9 mouse cellular contexts compared by ENCODE assay signal in the genomic region with DNA sequence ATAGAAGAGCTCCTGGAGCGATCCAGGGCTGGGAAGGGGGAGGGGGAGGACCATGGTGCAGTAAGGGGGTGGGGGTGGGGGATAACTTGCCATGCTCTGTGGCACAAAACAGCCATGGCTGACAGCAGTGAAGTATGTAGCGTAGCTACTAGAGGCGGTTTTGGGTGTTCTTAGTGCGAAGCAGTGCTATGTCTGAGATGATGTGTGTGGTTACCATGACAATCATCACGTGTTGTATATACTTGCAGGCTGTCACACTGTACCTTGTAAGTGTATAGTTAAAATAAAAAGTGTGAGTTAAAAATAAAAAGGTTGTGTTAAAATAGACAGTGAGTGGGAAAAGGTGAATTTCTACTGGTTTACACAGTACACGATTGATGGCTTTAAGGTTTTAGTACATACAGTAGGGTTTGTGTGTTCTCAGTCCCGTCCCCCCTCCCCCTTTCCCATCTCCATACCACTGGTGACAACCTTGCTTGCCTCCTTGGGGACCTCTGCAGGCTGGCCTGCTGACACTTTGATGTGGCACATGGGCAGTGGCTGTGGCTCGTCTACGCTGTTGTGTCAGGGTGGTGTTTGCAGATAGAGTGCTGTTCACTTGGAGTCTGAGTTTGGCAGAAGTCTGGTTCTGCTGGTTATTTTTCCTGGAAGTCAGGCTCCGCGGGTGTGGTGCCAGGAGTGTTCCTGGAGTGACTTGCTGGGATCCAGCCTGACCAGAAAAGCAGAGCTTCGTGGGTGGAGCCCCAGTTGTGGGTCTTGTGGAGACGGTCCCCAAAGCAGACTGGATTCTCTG. TPM values are rescaled to one million over a fixed set of nuclear protein-coding genes. Genes with fewer than 3 reads are reported as not detected.
DNase-seq lines count a peak whose midpoint lies in the region; ATAC-seq and TF ChIP-seq lines count a peak whose summit lies in the region.
"Had no signal": no experiment of that assay in that cellular context is flagged by ENCODE, and none has a peak within 500 bp of the region (broad histone marks: within the 10 kb centered on the region; RNA-seq: fewer than 3 reads in every experiment).

No protein-coding gene starts in this region.

- DNase-seq in midbrain, embryonic 11.5 days (ENCODE audit: low spot score, missing footprints) = no peak
- no peak for DNase-seq in midbrain, embryonic 10.5 days (ENCODE audit: low spot score)
- peak; percentile 62 for DNase-seq in forebrain, postnatal 0 days
- no peak for DNase-seq in hindbrain, embryonic 10.5 days (ENCODE audit: low spot score)
- peak; percentile 31 for DNase-seq in skeletal muscle tissue, adult 2 months (ENCODE audit: low read depth, low spot score)
- no peak for DNase-seq in MN1 (ENCODE audit: low spot score)
- DNase-seq in thymus, postnatal 0 days (ENCODE audit: low spot score) = no peak

- no peaks in the 10 kb centered on the region for H3K27me3 ChIP-seq in midbrain, embryonic 11.5 days (ENCODE audit: control insufficient read depth, insufficient read depth, low read length)
- no peaks in the 10 kb centered on the region for H3K27me3 ChIP-seq in midbrain, embryonic 10.5 days (ENCODE audit: low read depth, poor library complexity, severe bottlenecking)
- no peaks in the 10 kb centered on the region for H3K27me3 ChIP-seq in forebrain, postnatal 0 days (ENCODE audit: insufficient read depth, low read length)
- no peaks in the 10 kb centered on the region for H3K27me3 ChIP-seq in hindbrain, embryonic 10.5 days (ENCODE audit: insufficient read depth, poor library complexity, severe bottlenecking)
- H3K27me3 ChIP-seq in limb, embryonic 15.5 days = no peaks in the 10 kb centered on the region
- H3K27me3 ChIP-seq: Patski had no signal

- H3K36me3 ChIP-seq in midbrain, embryonic 11.5 days (ENCODE audit: control insufficient read depth, insufficient read depth, low read length) = no peaks in the 10 kb centered on the region
- H3K36me3 ChIP-seq in midbrain, embryonic 10.5 days = peaks cover 9% of the 10 kb centered on the region
- H3K36me3 ChIP-seq in forebrain, postnatal 0 days (ENCODE audit: insufficient read depth) = no peaks in the 10 kb centered on the region
- H3K36me3 ChIP-seq in hindbrain, embryonic 10.5 days = no peaks in the 10 kb centered on the region
- H3K36me3 ChIP-seq in limb, embryonic 15.5 days = no peaks in the 10 kb centered on the region

- ATAC-seq in midbrain, embryonic 11.5 days (ENCODE audit: low FRiP score) = peak; percentile 57; the same call in 1 of the 2 replicates
- ATAC-seq in forebrain, postnatal 0 days = peak; percentile 98
- peak; percentile 66 for ATAC-seq in limb, embryonic 15.5 days (ENCODE audit: insufficient number of reproducible peaks, low FRiP score, low TSS enrichment, low read depth)
- ATAC-seq: Patski had no signal

- no peak overlapping the region for H3K9ac ChIP-seq in midbrain, embryonic 11.5 days (ENCODE audit: low read length)
- peak overlapping the region; percentile 1; the same call in 1 of the 2 replicates for H3K9ac ChIP-seq in forebrain, postnatal 0 days
- H3K9ac ChIP-seq in limb, embryonic 15.5 days = no peak overlapping the region

- H3K4me1 ChIP-seq in midbrain, embryonic 11.5 days (ENCODE audit: control insufficient read depth, insufficient read depth, low read length) = peaks cover 3% of the 10 kb centered on the region; the same call in 1 of the 2 replicates
- H3K4me1 ChIP-seq in midbrain, embryonic 10.5 days = peaks cover 43% of the 10 kb centered on the region
- H3K4me1 ChIP-seq in forebrain, postnatal 0 days (ENCODE audit: insufficient read depth) = peaks cover 12% of the 10 kb centered on the region
- H3K4me1 ChIP-seq in hindbrain, embryonic 10.5 days (replicated peaks) = peaks cover 42% of the 10 kb centered on the region
- peaks cover 33% of the 10 kb centered on the region for H3K4me1 ChIP-seq in limb, embryonic 15.5 days

- no peak overlapping the region for H3K4me3 ChIP-seq in midbrain, embryonic 11.5 days (ENCODE audit: low read depth, low read length)
- no peak overlapping the region for H3K4me3 ChIP-seq in midbrain, embryonic 10.5 days
- no peak overlapping the region for H3K4me3 ChIP-seq in forebrain, postnatal 0 days (ENCODE audit: low read depth, low read length)
- H3K4me3 ChIP-seq in hindbrain, embryonic 10.5 days = no peak overlapping the region
- H3K4me3 ChIP-seq in limb, embryonic 15.5 days = no peak overlapping the region

- no peak overlapping the region for H3K27ac ChIP-seq in midbrain, embryonic 11.5 days (ENCODE audit: low read depth, low read length)
- H3K27ac ChIP-seq in midbrain, embryonic 10.5 days (replicated peaks) = no peak overlapping the region
- peak overlapping the region; percentile 75 for H3K27ac ChIP-seq in forebrain, postnatal 0 days (ENCODE audit: low read depth, low read length)
- 0 out of 2 replicates have a peak overlapping the region, but pooled peaks have one; percentile 35 for H3K27ac ChIP-seq in hindbrain, embryonic 10.5 days
- peak overlapping the region; percentile 76 for H3K27ac ChIP-seq in limb, embryonic 15.5 days

- 79% methylated on average over 13 of the region's 13 CpGs for WGBS in midbrain, embryonic 11.5 days
- 74% methylated on average over 13 of the region's 13 CpGs for WGBS in midbrain, embryonic 10.5 days
- WGBS in forebrain, postnatal 0 days = 49% methylated on average over 13 of the region's 13 CpGs
- WGBS in hindbrain, embryonic 10.5 days = 70% methylated on average over 13 of the region's 13 CpGs
- WGBS in limb, embryonic 15.5 days = 40% methylated on average over 13 of the region's 13 CpGs

- TF ChIP-seq CTCF in forebrain, postnatal 0 days (IDR thresholded peaks at IDR 0.05; ENCODE audit: low read depth) = no peak

- no peaks in the 10 kb centered on the region for H3K9me3 ChIP-seq in midbrain, embryonic 11.5 days (ENCODE audit: control insufficient read depth, low read length)
- no peaks in the 10 kb centered on the region for H3K9me3 ChIP-seq in midbrain, embryonic 10.5 days (replicated peaks)
- H3K9me3 ChIP-seq in forebrain, postnatal 0 days (ENCODE audit: low read length) = no peaks in the 10 kb centered on the region
- H3K9me3 ChIP-seq in hindbrain, embryonic 10.5 days = no peaks in the 10 kb centered on the region
- H3K9me3 ChIP-seq in limb, embryonic 15.5 days = no peaks in the 10 kb centered on the region

- no peak overlapping the region for H3K4me2 ChIP-seq in midbrain, embryonic 11.5 days
- peak overlapping the region; percentile 18 for H3K4me2 ChIP-seq in forebrain, postnatal 0 days (ENCODE audit: low read depth)
- peak overlapping the region; percentile 33 for H3K4me2 ChIP-seq in limb, embryonic 15.5 days

RNA-seq across cellular contexts. Expression of a gene that starts 21.8 kb away (rescaled TPM):
- polyA plus RNA-seq in midbrain, embryonic 11.5 days (2014; fragmentation: Nextera tagmentation; extraction: Ambion mirVana) = 98.2 and 105 TPM in 2 replicates
- polyA plus RNA-seq in midbrain, embryonic 10.5 days (2016; fragmentation: Nextera tagmentation; extraction: Ambion mirVana) = 97.0 and 102 TPM in 2 replicates
- 70.3 and 83.4 TPM in 2 replicates for total RNA-seq in forebrain, postnatal 0 days (2014; rRNA removed)
- polyA plus RNA-seq in forebrain, postnatal 0 days (2015; fragmentation: Nextera tagmentation; extraction: Ambion mirVana) = 43.2 and 61.1 TPM in 2 replicates
- polyA plus RNA-seq in hindbrain, embryonic 10.5 days (2016; fragmentation: Nextera tagmentation; extraction: Ambion mirVana) = 72.7 and 92.1 TPM in 2 replicates
- polyA plus RNA-seq in limb, embryonic 15.5 days (2015; fragmentation: Nextera tagmentation; extraction: Ambion mirVana) = 64.3 and 66.2 TPM in 2 replicates
- polyA plus RNA-seq in thymus, postnatal 0 days (2015; fragmentation: Nextera tagmentation; extraction: Ambion mirVana) = 81.3 and 89.8 TPM in 2 replicates

Comparison
In these comparisons a context has a peak if more than half of its experiments do, and no peak if none do; other contexts are left out.
1. DNase-seq: peak in forebrain, postnatal 0 days (single experiment) and skeletal muscle tissue, adult 2 months (single experiment); none in midbrain, embryonic 11.5 days (single experiment), midbrain, embryonic 10.5 days (single experiment), hindbrain, embryonic 10.5 days (single experiment), MN1 (single experiment) and thymus, postnatal 0 days (single experiment).
2. H3K27ac ChIP-seq: peak in forebrain, postnatal 0 days (single experiment), hindbrain, embryonic 10.5 days (single experiment) and limb, embryonic 15.5 days (single experiment); none in midbrain, embryonic 11.5 days (single experiment) and midbrain, embryonic 10.5 days (single experiment).
3. Peak in every context shown above with its lines, with median percentiles within 50 percentile points of each other: ATAC-seq.